Mouse (Mus musculus) adrenal gland, postnatal 0 days (tissue): ENCODE data around the gene Mrps7. TPM values are rescaled to one million over a fixed set of nuclear protein-coding genes. Genes with fewer than 3 reads are reported as not detected.

Source experiments
- polyA plus RNA-seq: library from polyadenylated mRNA; unstranded; fragments of >200 nt; fragmentation: Nextera tagmentation; extraction: Ambion mirVana; gene quantifications from 2 replicates; pipeline ENCODE4 v1.2.1, GENCODE M21; 2015

Mrps7 gene
- 77.5 and 103 TPM in 2 replicates for polyA plus RNA-seq

DNA sequence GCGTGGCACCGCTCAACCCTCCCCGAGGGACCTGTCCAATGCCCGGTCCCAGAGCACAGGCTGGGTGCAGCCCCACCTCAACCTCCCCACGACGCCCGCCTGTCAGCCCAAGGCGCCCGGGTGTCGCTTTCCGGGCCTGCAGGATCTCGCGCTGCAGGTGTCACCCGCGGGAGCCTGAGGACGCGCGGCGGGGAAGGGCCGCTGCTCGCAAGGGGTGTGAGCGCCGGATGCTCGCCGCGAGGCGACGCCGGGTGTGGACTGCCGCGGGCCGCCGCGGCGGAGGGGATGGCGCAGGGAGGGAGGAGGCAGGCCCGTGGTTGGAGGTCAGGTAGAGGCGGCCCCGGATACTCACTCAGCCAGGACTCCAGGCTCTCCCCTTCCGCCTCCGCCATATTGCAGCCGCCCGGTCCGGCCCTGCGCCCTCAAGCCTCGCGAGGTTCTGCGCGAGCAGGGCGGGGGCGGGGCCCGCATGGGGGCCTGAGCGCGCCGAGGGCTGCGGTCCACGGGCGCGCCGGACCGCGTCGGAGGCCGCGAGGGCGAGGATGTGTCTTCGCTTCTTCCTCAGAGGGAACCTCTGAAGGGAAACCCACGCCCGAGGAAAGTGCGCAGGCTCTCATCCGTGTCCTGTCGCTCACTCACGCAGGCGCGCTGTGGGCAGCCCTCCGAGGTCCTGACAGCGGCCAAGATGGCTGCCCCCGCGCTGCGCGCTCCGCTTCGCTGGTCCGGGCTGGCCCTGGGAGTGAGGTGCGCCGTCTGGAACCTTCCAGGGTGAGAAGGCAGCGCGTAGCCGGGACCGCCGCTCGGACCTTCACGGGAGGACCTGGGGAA is at the start of gene Mrps7, which contains the start of gene Gga3:
Mrps7 (plus strand) TSS at position 450 of the 828 bp plus-strand sequence.
Gga3 (minus strand) TSS at position 576 of the 828 bp plus-strand sequence.

GRCm38 (mm10) chr11:115564064-115564809 is 39.5 kb upstream of the Mrps7 start, which contains the start of gene Nup85:
TSS of gene Nup85 (plus strand) at chr11:115564434.

DNA sequence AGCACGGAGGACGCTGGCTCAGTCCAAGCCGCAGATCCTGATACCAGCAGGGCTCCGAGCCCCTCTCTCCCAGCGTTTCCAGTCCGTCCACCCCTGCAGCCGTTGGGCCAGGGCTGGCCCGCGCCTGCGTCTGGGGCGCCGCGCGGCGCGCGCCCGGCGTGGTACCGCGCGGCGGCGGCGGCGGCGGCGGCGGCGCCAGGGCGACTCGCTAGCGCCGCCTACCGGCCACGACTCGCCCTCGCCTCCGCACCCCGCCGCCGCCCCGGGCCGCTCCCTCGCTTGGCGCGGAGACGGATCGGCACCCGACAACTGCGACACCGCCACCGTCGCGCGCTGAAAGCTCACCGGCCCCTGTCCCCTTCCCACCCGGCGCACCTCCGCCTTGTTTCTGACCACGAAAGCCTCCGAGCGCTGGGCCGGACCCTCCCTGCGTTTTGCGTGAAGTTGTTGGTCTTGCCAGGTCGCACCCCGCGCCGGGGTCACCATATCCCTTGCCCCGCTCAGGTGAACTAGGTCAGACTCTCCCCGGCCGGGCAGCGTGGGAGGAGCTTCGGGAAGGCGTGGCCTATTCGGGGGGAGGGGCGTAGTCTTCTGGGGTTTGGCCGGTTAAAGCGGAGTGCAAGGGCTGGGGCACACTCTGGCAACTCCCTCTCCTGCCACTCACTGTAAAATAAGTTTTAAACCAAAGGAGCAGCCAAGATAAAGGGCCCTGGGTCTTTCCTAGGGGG is 8.8 kb downstream of the Mrps7 start, which contains the start of gene Mif4gd:
Mif4gd (minus strand) TSS at position 560 of the 728 bp plus-strand sequence.

DNA sequence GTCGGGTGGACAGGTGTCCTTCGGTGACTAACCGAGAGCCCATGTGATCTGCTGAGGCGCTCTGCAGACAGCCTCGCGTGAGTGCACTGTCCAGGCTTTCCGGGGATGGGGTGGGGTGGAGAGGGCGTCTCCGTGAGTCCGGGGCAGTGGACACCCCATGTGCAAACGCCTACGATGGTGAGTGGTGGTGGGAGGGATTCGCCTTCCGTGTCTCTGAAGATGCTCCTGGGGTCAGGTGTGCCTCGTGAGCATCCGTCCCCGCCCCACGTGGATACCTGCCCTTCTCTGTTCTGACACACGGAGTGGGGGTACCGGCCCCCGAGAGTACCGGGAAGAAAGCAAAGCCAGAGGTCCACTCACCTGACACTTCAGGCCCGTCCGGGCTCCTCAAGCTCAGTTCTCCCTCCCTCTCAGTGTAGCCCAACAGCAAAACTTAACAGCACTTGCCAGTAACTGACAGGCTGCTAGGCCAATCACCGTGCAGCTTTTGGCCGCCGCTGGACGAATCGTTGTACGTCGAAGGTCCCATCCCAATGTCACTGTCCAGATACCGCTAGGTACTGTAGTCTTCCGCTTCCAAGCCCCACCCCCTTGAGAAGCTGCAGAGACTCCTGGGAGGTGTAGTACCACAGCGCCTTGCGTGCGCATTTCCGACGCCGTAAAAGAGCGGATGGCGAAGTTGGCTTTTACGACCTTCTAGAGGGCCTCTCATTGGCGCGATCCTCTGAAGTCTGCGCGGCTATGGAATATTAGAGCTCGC is 24.2 kb downstream of the Mrps7 start, which contains the start of gene Slc25a19:
Slc25a19 (minus strand) TSS at position 591 of the 760 bp plus-strand sequence.

Other genes with a start within 250 kb of the Mrps7 start
- gene Hid1, start 236.2 kb upstream of the Mrps7 start, polyA plus RNA-seq: 20.9 and 34.4 TPM in 2 replicates
- 14.3 and 16.0 TPM in 2 replicates for gene Cdr2l, start 222.0 kb upstream of the Mrps7 start, polyA plus RNA-seq
- gene Mrpl58, start 200.2 kb upstream of the Mrps7 start, polyA plus RNA-seq: 196 and 213 TPM in 2 replicates
- gene Atp5h, start 184.0 kb upstream of the Mrps7 start, polyA plus RNA-seq: 1,031 and 1,050 TPM in 2 replicates
- 24.6 and 37.0 TPM in 2 replicates for gene Kctd2, start 183.8 kb upstream of the Mrps7 start, polyA plus RNA-seq
- 0.07 and 0.22 TPM in 2 replicates for gene Trim80, start 163.4 kb upstream of the Mrps7 start, polyA plus RNA-seq
- gene Slc16a5, start 141.5 kb upstream of the Mrps7 start, polyA plus RNA-seq: 0.79 and 1.4 TPM in 2 replicates
- gene Armc7, start 128.3 kb upstream of the Mrps7 start, polyA plus RNA-seq: 5.6 and 7.3 TPM in 2 replicates
- gene Nt5c, start 112.1 kb upstream of the Mrps7 start, polyA plus RNA-seq: 163 and 190 TPM in 2 replicates
- gene Jpt1, start 89.5 kb upstream of the Mrps7 start, polyA plus RNA-seq: 241 and 379 TPM in 2 replicates
- gene Sumo2, start 67.6 kb upstream of the Mrps7 start, polyA plus RNA-seq: 772 and 779 TPM in 2 replicates
- 52.3 and 70.3 TPM in 2 replicates for gene Nup85, start 39.5 kb upstream of the Mrps7 start, polyA plus RNA-seq
- 6.3 and 7.5 TPM in 2 replicates for gene Gga3, start 126 bp downstream of the Mrps7 start, polyA plus RNA-seq
- 69.5 and 153 TPM in 2 replicates for gene Mif4gd, start 9.0 kb downstream of the Mrps7 start, polyA plus RNA-seq
- 18.8 and 33.0 TPM in 2 replicates for gene Slc25a19, start 24.4 kb downstream of the Mrps7 start, polyA plus RNA-seq
- 77.1 and 89.8 TPM in 2 replicates for gene Grb2, start 104.7 kb downstream of the Mrps7 start, polyA plus RNA-seq
- 11.3 and 18.4 TPM in 2 replicates for gene Tmem94, start 161.5 kb downstream of the Mrps7 start, polyA plus RNA-seq
- gene Caskin2, start 209.7 kb downstream of the Mrps7 start, polyA plus RNA-seq: 10.1 and 12.8 TPM in 2 replicates
- gene Tsen54, start 210.8 kb downstream of the Mrps7 start, polyA plus RNA-seq: 15.9 and 20.0 TPM in 2 replicates
- 4.5 and 6.5 TPM in 2 replicates for gene Llgl2, start 220.1 kb downstream of the Mrps7 start, polyA plus RNA-seq